Mouse (Mus musculus): ENCODE measurements around the gene Trpv3. TPM values are rescaled to one million over a fixed set of nuclear protein-coding genes. Genes with fewer than 3 reads are reported as not detected.

The Trpv3 gene
- polyA plus RNA-seq, 1 experiment from 2014 or later, result not detected

GRCm38 (mm10) chr11:73242777-73243176, 24.4 kb upstream of the Trpv3 start:
- H3K27me3 ChIP-seq, result no peaks in the 10 kb centered on the region
- H3K4me1 ChIP-seq (replicated peaks), result no peaks in the 10 kb centered on the region
- no peak overlapping the region for H3K27ac ChIP-seq
- 87% methylated on average over 4 of the region's 4 CpGs for WGBS
- ATAC-seq, result no peak
- no peak overlapping the region for H3K9ac ChIP-seq (replicated peaks)
- no peaks in the 10 kb centered on the region for H3K9me3 ChIP-seq
- no peak overlapping the region for H3K4me3 ChIP-seq (replicated peaks)
- no peak overlapping the region for H3K4me2 ChIP-seq (replicated peaks)
- H3K36me3 ChIP-seq, result no peaks in the 10 kb centered on the region

- no peak for ATAC-seq
- Histone ChIP-seq H3K4me2 (replicated peaks) (no peak overlapping the region), H3K4me3 (replicated peaks) (no peak overlapping the region), H3K27ac (no peak overlapping the region), H3K27me3 (no peaks in the 10 kb centered on the region), H3K4me1 (replicated peaks) (no peaks in the 10 kb centered on the region), H3K9ac (replicated peaks) (no peak overlapping the region), H3K36me3 (no peaks in the 10 kb centered on the region), H3K9me3 (no peaks in the 10 kb centered on the region)
- 78% methylated on average over 4 of the region's 4 CpGs for WGBS
These were observed 9.7 kb upstream of the Trpv3 start for GRCm38 (mm10) chr11:73257362-73257945.

- Histone ChIP-seq H3K27me3 (no peaks in the 10 kb centered on the region), H3K27ac (no peak overlapping the region), H3K4me2 (replicated peaks) (no peak overlapping the region), H3K4me3 (replicated peaks) (no peak overlapping the region), H3K36me3 (no peaks in the 10 kb centered on the region), H3K9me3 (no peaks in the 10 kb centered on the region), H3K9ac (replicated peaks) (no peak overlapping the region), H3K4me1 (replicated peaks) (no peaks in the 10 kb centered on the region)
- no peak for ATAC-seq
These were observed 8.5 kb upstream of the Trpv3 start for GRCm38 (mm10) chr11:73258664-73259063.

GRCm38 (mm10) chr11:73260457-73260856, 6.7 kb upstream of the Trpv3 start:
- 90% methylated on average over 3 of the region's 3 CpGs for WGBS
- Histone ChIP-seq H3K9ac (replicated peaks) (no peak overlapping the region), H3K27me3 (no peaks in the 10 kb centered on the region), H3K4me2 (replicated peaks) (no peak overlapping the region), H3K9me3 (no peaks in the 10 kb centered on the region), H3K4me3 (replicated peaks) (no peak overlapping the region), H3K4me1 (replicated peaks) (no peaks in the 10 kb centered on the region), H3K27ac (no peak overlapping the region), H3K36me3 (no peaks in the 10 kb centered on the region)
- no peak for ATAC-seq

- WGBS, result 96% methylated on average over 1 of the region's 1 CpGs
- Histone ChIP-seq H3K27me3 (no peaks in the 10 kb centered on the region), H3K36me3 (no peaks in the 10 kb centered on the region), H3K27ac (no peak overlapping the region), H3K4me1 (replicated peaks) (no peaks in the 10 kb centered on the region), H3K4me2 (replicated peaks) (no peak overlapping the region), H3K9me3 (no peaks in the 10 kb centered on the region), H3K9ac (replicated peaks) (no peak overlapping the region), H3K4me3 (replicated peaks) (no peak overlapping the region)
- ATAC-seq, result no peak
These were observed 5.8 kb upstream of the Trpv3 start for GRCm38 (mm10) chr11:73261385-73261784.

- Histone ChIP-seq H3K4me3 (replicated peaks) (no peak overlapping the region), H3K4me1 (replicated peaks) (no peaks in the 10 kb centered on the region), H3K9ac (replicated peaks) (no peak overlapping the region), H3K36me3 (no peaks in the 10 kb centered on the region), H3K27ac (no peak overlapping the region), H3K4me2 (replicated peaks) (no peak overlapping the region), H3K9me3 (no peaks in the 10 kb centered on the region), H3K27me3 (no peaks in the 10 kb centered on the region)
- 34% methylated on average over 2 of the region's 2 CpGs for WGBS
- ATAC-seq, result no peak
These were observed 7.6 kb downstream of the Trpv3 start for GRCm38 (mm10) chr11:73274821-73275220.

- ATAC-seq, result no peak
- Histone ChIP-seq H3K9ac (replicated peaks) (no peak overlapping the region), H3K4me2 (replicated peaks) (no peak overlapping the region), H3K9me3 (no peaks in the 10 kb centered on the region), H3K4me3 (replicated peaks) (no peak overlapping the region), H3K27me3 (no peaks in the 10 kb centered on the region), H3K36me3 (no peaks in the 10 kb centered on the region), H3K4me1 (replicated peaks) (no peaks in the 10 kb centered on the region), H3K27ac (no peak overlapping the region)
- WGBS, result 87% methylated on average over 5 of the region's 5 CpGs
These were observed 13.5 kb downstream of the Trpv3 start for GRCm38 (mm10) chr11:73280710-73281109.

- H3K4me1 ChIP-seq (replicated peaks), result no peaks in the 10 kb centered on the region
These were observed 14.4 kb downstream of the Trpv3 start for GRCm38 (mm10) chr11:73281528-73282027.

GRCm38 (mm10) chr11:73283369-73283768, 16.2 kb downstream of the Trpv3 start:
- 87% methylated on average over 9 of the region's 9 CpGs for WGBS
- no peaks in the 10 kb centered on the region for H3K9me3 ChIP-seq
- ATAC-seq, result no peak

More at GRCm38 (mm10) chr11:73281528-73282027, 14.4 kb downstream of the Trpv3 start:
- Histone ChIP-seq H3K27me3 (no peaks in the 10 kb centered on the region), H3K4me3 (replicated peaks) (peak overlapping the region; percentile 37), H3K9me3 (no peaks in the 10 kb centered on the region), H3K36me3 (no peaks in the 10 kb centered on the region), H3K27ac (no peak overlapping the region), H3K9ac (replicated peaks) (peak overlapping the region; percentile 57), H3K4me2 (replicated peaks) (peak overlapping the region; percentile 54)
- 4% methylated on average over 16 of the region's 16 CpGs for WGBS
- ATAC-seq, result peak; percentile 94

GRCm38 (mm10) chr11:73283926-73284325, 16.7 kb downstream of the Trpv3 start:
- Histone ChIP-seq H3K4me2 (replicated peaks) (no peak overlapping the region), H3K27ac (no peak overlapping the region), H3K27me3 (no peaks in the 10 kb centered on the region), H3K4me1 (replicated peaks) (no peaks in the 10 kb centered on the region), H3K36me3 (no peaks in the 10 kb centered on the region), H3K9ac (replicated peaks) (no peak overlapping the region), H3K9me3 (no peaks in the 10 kb centered on the region), H3K4me3 (replicated peaks) (no peak overlapping the region)
- no peak for ATAC-seq
- WGBS, result 29% methylated on average over 1 of the region's 1 CpGs

More at GRCm38 (mm10) chr11:73283369-73283768, 16.2 kb downstream of the Trpv3 start:
- H3K4me3 ChIP-seq (replicated peaks), result no peak overlapping the region
- H3K4me1 ChIP-seq (replicated peaks), result no peaks in the 10 kb centered on the region
- no peak overlapping the region for H3K27ac ChIP-seq
- no peaks in the 10 kb centered on the region for H3K36me3 ChIP-seq
- H3K9ac ChIP-seq (replicated peaks), result no peak overlapping the region
- no peak overlapping the region for H3K4me2 ChIP-seq (replicated peaks)
- H3K27me3 ChIP-seq, result no peaks in the 10 kb centered on the region

- H3K36me3 ChIP-seq, result no peaks in the 10 kb centered on the region
- no peak for ATAC-seq
- H3K4me1 ChIP-seq (replicated peaks), result no peaks in the 10 kb centered on the region
- no peak overlapping the region for H3K9ac ChIP-seq (replicated peaks)
- no peak overlapping the region for H3K4me2 ChIP-seq (replicated peaks)
- no peak overlapping the region for H3K4me3 ChIP-seq (replicated peaks)
- no peaks in the 10 kb centered on the region for H3K27me3 ChIP-seq
- H3K27ac ChIP-seq, result no peak overlapping the region
- no peaks in the 10 kb centered on the region for H3K9me3 ChIP-seq
These were observed 17.2 kb downstream of the Trpv3 start for GRCm38 (mm10) chr11:73284351-73284750.

GRCm38 (mm10) chr11:73289621-73290020, 22.4 kb downstream of the Trpv3 start:
- no peak overlapping the region for H3K27ac ChIP-seq
- no peak overlapping the region for H3K4me3 ChIP-seq (replicated peaks)
- 93% methylated on average over 1 of the region's 1 CpGs for WGBS
- no peaks in the 10 kb centered on the region for H3K9me3 ChIP-seq
- no peak for ATAC-seq
- no peaks in the 10 kb centered on the region for H3K27me3 ChIP-seq
- no peaks in the 10 kb centered on the region for H3K36me3 ChIP-seq
- H3K4me1 ChIP-seq (replicated peaks), result no peaks in the 10 kb centered on the region
- no peak overlapping the region for H3K9ac ChIP-seq (replicated peaks)
- no peak overlapping the region for H3K4me2 ChIP-seq (replicated peaks)

GRCm38 (mm10) chr11:73303123-73303522, 35.9 kb downstream of the Trpv3 start:
- 7% methylated on average over 2 of the region's 2 CpGs for WGBS
- Histone ChIP-seq H3K4me3 (replicated peaks) (no peak overlapping the region), H3K27me3 (no peaks in the 10 kb centered on the region), H3K36me3 (no peaks in the 10 kb centered on the region), H3K27ac (no peak overlapping the region), H3K4me1 (replicated peaks) (no peaks in the 10 kb centered on the region), H3K9me3 (no peaks in the 10 kb centered on the region), H3K4me2 (replicated peaks) (no peak overlapping the region), H3K9ac (replicated peaks) (no peak overlapping the region)
- ATAC-seq, result no peak
